Mouse (Mus musculus) lung, postnatal 0 days (tissue): ENCODE measurements at regions not wholly inside any gene's neighbourhood (a gene's known extent, or its start where the extent isn't known, plus 50 kb on each side); places are given as distances from the start of the nearest gene placed in this dataset.

Experiments
- CTCF ChIP-seq: IDR thresholded peaks from 2 replicates; pipeline ENCODE4 v1.5.1; 2016; ENCODE audit warnings: antibody characterized with exemption, mild to moderate bottlenecking
- EP300 ChIP-seq: IDR thresholded peaks from 2 replicates; pipeline ENCODE4 v1.6.1; 2016; ENCODE audit warnings: antibody characterized with exemption, mild to moderate bottlenecking, control low read depth

- TF ChIP-seq CTCF (no peak), EP300 (no peak)
Observed at GRCm38 (mm10) chr7:70669065-70669464, 302.5 kb upstream of the Nr2f2 start.
